Mouse (Mus musculus): ENCODE measurements around the gene Tnp2.

GRCm38 (mm10) chr16:10825840-10826239, 37.4 kb upstream of the Tnp2 start:
- no peak for TF ChIP-seq CTCF (conservative IDR thresholded peaks at IDR 0.05; ENCODE audit: low read length)
- TF ChIP-seq POU5F1 (IDR thresholded peaks at IDR 0.05; ENCODE audit: borderline replicate concordance, low read length) = no peak
